Mouse (Mus musculus) kidney, adult 8-10 months (tissue): ENCODE measurements around the gene Cux1.

Experiments
- DNase-seq, 2 experiments: peaks; one replicate each; pipeline ENCODE4 v3.0.0; 2022

The Cux1 gene

DNA sequence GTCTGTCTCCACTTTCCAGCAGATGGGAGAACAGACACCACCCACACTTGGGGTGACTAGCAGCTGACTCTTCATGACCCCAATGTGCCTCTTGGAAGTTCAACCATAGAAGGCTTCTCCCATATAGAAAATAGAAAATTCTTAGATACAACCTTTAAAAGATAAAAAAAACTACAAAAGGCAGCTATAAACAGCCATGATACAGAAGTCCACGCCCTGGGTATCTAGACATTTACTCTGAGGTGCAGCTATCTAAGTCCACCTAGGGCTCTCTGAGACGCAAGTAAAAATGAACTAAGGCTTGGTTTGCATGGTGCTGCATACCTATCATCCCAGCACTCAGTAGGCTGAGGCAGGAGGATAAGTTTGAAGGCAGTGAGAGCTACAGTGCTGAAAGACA lies 144.3 kb downstream of the Cux1 start:
- DNase-seq: no peak

DNA sequence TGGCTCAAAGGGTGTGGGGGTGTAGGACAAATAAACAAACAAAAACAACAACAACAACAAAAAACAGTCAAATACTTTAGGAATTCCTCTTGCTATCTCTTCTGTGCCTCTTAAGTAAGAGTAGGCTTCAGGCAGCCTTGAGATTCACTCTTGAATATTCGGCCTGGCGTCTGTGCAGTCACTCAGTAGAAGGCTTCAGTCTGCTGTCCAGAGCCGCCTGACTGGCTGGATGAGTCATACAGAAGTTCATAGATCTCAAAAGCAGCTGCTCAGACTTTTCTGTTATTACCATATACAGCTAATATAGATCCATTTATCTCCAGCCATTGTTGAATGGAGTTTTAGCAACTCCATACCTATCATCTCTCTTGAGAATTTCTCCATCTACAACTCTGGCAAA lies 145.4 kb downstream of the Cux1 start:
- DNase-seq: no peak

- no peak for DNase-seq
Observed at GRCm38 (mm10) chr5:136421316-136421715, 146.0 kb downstream of the Cux1 start.

GRCm38 (mm10) chr5:136420342-136420741 lies 146.9 kb downstream of the Cux1 start:
- DNase-seq: no peak

DNA sequence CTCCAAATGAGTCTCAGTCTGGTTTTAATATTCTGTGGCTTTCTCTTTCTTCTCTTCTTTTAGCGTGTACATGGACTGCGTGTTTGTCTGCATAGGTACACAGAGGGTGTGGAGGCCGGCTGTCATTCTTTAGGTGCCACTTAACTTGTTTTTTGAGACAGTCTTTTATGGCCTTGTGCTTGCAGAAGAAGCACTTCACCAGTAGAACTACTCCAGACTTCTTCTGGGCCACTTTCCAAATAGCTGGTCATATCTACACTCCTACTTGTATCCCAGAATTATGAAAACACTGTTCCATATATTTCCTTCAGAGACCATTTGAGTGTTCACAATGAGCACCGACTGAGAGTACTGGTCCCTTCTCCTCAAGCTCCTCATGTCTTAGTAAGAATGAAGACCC lies 149.4 kb downstream of the Cux1 start:
- DNase-seq: no peak

- DNase-seq: no peak
Observed at GRCm38 (mm10) chr5:136414479-136414878, 152.8 kb downstream of the Cux1 start.

- DNase-seq: no peak
Observed at GRCm38 (mm10) chr5:136410681-136411181, 156.6 kb downstream of the Cux1 start.

DNA sequence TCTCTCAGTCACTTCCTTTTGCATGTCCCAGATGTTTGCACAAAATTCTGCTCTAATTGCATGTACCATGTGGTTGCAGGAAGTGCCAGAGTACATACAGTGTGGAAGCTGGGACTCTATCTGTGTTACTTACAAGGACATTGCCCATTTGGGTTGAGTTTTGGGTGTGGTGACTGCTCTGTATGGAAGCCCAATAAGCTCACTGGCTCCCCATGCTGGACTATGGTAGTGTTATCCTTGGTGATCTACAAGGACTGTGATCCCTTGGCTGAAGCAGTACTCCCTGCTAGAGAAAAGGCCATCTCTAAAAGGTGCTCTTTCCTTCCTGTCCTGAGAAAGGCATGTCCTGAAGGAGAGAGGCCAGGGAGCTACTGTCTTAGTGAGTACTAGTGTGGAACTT lies 160.9 kb downstream of the Cux1 start:
- DNase-seq: no peak

GRCm38 (mm10) chr5:136403565-136403961 lies 163.7 kb downstream of the Cux1 start:
- peak; percentile 59 to 65 for DNase-seq

GRCm38 (mm10) chr5:136402622-136403564 lies 164.4 kb downstream of the Cux1 start:
- DNase-seq: no peak

DNA sequence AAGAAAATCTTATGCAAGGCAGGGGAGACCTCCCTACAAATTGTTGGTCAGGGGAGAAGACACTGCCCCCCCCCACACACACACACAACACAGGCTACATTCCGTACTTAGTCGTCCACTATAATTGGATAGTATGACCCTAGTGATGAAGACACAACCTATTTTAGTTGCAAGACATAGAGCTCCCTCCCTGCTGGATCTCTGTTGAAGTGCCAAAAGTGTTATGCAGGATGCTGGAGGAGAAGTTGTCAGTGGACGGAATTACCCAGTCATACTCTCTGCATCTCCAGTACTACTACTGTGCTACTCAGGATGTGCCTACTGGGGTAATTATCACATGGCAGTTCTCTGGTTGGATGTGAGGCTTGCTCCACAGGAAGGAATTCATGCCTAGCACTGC lies 168.6 kb downstream of the Cux1 start:
- DNase-seq: no peak

- DNase-seq: no peak
Observed at GRCm38 (mm10) chr5:136396699-136397098, 170.6 kb downstream of the Cux1 start.

DNA sequence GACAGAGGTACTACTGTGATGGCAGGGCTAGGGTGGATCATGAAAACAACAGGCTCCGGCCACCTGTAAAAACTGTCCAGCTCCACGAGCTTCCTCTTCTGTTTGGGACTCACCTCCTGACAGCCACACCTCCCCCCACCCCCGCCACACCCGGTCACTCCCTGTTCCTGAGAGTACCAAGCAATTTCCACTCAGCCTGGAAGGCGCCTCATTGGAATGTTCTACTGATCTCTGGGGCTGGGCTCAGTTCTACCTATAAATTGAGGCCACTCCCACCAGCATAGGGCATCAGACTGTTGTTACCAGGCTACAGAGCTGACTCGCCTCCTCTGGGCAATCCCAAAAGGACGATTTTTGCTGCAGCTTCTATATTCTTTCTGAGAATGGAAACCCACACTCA lies 171.0 kb downstream of the Cux1 start:
- DNase-seq: peak in 1 of 2 experiments; percentile 22

DNA sequence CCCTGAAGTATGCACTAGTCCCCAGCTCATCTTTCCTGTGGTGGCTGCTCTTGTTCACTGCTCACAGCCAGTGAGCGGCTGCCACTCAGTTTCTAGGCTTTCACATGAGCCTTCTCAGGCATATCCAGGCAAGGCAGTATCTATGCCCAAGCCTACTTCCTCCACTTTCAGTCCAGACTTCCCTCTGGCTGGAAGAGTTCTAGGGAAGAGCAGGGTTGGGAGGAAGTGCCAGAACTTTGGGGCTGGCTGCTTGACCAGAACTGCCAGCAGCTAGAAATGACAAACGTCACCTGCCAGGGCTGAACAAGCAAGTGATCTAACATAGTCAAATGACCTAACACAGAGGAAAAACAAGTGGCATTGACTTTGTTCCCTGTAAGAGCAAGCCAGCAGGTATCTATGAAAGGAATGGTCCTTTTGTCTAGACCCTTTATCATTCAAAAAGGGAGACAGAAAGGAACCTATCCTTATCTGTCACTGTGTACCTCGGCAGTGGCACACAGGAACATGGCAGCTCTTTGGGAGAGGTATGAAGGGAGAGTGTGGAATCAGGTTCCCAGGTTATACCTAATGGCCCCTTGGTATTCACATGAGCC lies 171.6 kb downstream of the Cux1 start:
- DNase-seq: no peak

- DNase-seq: no peak
Observed at GRCm38 (mm10) chr5:136394517-136395212, 172.6 kb downstream of the Cux1 start.

DNA sequence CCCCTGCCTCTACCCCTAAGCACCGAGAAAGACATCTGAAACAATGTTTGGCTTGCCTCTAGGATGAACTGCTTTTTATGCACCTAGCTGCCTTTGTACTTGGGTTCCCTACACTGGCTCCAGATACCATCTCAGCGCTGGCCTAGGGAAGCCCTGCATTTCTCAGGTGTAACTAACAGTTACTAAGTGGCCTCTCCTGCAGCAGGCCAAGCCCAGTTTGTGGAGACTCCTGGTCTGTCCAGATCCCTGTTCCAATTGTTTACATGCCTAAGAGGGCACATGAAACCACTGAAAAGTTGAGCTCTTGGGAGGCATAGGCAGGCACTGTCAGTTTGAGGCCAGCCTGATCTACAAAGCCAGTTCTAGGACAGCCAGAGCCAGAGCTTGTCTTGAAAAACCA lies 173.7 kb downstream of the Cux1 start:
- DNase-seq: no peak

DNA sequence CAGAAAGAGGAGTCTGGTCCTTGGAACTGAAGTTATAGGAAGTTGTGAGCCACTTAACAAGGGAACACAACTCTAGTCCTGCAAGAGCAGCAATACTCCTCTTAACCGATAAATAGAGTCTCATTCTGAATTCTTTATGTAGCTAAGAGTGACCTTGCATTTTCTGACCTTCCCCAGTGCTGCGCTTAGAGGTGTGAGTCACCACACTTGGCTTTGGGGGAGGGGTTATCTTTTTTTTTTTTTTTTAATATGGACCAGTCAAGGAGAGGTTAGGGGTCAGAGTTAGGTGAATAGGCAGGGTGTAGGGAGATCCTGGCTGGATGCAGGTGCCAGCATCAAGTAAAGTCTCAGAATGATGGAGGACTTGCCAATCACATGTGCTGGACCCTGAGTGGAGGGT lies 180.5 kb downstream of the Cux1 start:
- no peak for DNase-seq

GRCm38 (mm10) chr5:136385161-136385560 lies 182.1 kb downstream of the Cux1 start:
- no peak for DNase-seq

DNA sequence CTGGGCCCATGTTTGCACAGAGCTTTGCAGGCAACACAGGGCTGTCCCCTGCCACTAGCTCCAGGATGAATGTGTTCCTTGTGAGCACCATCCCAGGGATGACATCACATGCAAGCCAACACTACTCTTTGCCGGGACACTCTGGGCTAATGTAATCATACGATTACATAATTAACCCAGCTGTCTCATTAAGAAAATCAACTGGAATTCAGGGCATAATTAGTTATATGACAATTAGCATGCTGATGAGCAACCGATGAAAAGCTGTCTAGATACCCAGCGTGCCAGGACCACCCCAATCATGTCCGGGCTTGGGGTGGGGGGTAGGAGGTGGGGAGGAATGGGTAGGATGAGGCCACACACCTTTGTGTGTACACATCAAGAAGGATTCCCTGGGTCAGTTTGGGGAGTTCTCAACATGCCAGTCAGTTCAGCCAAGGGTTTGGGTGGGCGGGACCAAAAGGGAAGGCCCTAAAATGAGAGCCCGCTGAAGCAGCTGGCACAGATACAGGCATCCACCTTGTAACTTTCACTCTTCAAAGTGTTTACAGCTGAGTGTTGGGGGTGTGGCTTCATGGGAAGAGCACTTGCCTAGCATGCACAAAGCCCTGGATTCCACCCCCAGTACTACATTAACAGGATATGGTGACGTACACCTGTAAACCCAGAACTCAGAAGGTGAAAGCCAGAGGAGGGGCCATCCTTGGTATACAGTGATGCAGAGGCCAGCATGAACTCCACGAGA lies 184.9 kb downstream of the Cux1 start:
- no peak for DNase-seq

DNA sequence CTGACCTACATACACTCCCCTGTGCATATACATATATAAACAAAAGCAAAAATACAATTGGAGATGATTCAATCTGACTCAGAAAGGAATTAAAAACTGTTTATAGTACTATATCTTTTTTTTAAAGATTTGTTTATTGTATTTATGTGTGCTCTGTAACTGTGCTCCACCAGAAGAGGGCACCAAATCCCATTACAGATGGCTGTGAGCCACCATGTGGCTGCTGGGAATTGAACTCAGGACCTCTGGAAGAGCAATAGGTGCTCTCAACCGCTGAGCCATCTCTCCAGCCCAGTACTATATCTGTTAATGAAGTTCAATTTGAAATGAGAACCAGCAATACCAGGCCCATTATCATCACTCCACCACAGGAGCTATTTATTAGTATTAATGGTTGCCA lies 187.9 kb downstream of the Cux1 start:
- no peak for DNase-seq

DNA sequence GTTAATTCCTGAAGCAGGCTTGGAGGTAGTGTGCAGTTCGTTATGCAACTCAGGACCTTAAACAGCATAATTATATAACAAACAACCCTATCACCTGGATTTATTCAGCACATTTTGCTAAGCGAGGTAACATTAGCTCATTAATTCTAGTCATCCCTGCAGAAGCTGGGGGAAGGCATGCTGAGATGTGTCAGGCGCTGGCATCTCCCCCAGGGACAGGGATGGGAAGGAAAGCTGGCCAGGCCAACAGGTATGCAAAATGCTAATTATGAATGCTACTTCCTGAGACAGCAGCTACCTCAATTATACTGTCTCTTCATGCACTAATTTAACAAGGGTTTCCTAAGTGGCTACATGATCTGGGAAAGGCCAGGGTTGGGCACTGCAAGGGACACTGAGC lies 190.2 kb downstream of the Cux1 start:
- DNase-seq: no peak

GRCm38 (mm10) chr5:136375350-136375749 lies 191.9 kb downstream of the Cux1 start:
- DNase-seq: no peak

- no peak for DNase-seq
Observed at GRCm38 (mm10) chr5:136372276-136372675, 195.0 kb downstream of the Cux1 start.
